Mouse (Mus musculus): ENCODE measurements around the gene Olfr806. TPM values are rescaled to one million over a fixed set of nuclear protein-coding genes. Genes with fewer than 3 reads are reported as not detected.

The Olfr806 gene
- total RNA-seq (2021) = not detected
- long read RNA-seq, experiment 1 = 0 reads
- long read RNA-seq, experiment 2 = 0 reads

GRCm38 (mm10) chr10:129741821-129742220, at the start of gene Olfr806:
Gene Olfr806, minus strand, starts transcription at chr10:129741921.
- no peak for DNase-seq

GRCm38 (mm10) chr10:129778123-129778522, 36.4 kb upstream of the Olfr806 start:
- no peak for DNase-seq

- DNase-seq = no peak
Measured at GRCm38 (mm10) chr10:129774338-129774737, 32.6 kb upstream of the Olfr806 start, which contains the start of gene Olfr809. Gene Olfr809, plus strand, starts transcription at chr10:129774638.

- DNase-seq = no peak
Measured at GRCm38 (mm10) chr10:129765182-129765581, 23.5 kb upstream of the Olfr806 start, which contains the start of gene Olfr808. Gene Olfr808, plus strand, starts transcription at chr10:129765482.

GRCm38 (mm10) chr10:129757693-129758092, 16.0 kb upstream of the Olfr806 start, which contains the start of gene Olfr807:
Gene Olfr807, minus strand, starts transcription at chr10:129757793.
- no peak for DNase-seq

GRCm38 (mm10) chr10:129729275-129729674, 12.4 kb downstream of the Olfr806 start, which contains the start of gene Olfr805:
Gene Olfr805, minus strand, starts transcription at chr10:129729375.
- no peak for DNase-seq

GRCm38 (mm10) chr10:129702910-129703309, 38.8 kb downstream of the Olfr806 start, which contains the start of gene Olfr804:
Gene Olfr804, plus strand, starts transcription at chr10:129703210.
- DNase-seq = no peak

- DNase-seq = no peak
Measured at GRCm38 (mm10) chr10:129694186-129694585, 47.5 kb downstream of the Olfr806 start, which contains the start of gene Olfr803. Gene Olfr803, minus strand, starts transcription at chr10:129694286.

- no peak for DNase-seq
Measured at GRCm38 (mm10) chr10:129688069-129688468, 53.7 kb downstream of the Olfr806 start, which contains the start of gene Olfr802. Gene Olfr802, minus strand, starts transcription at chr10:129688169.

Small RNA genes within 50 kb of the gene (microRNA-seq; reads per million reads assigned to microRNA genes)
- gene Gm24485 = not detected

Other genes with a start within 250 kb of the Olfr806 start
- not detected for gene Olfr790, start 243.4 kb downstream of the Olfr806 start, total RNA-seq (2021)
- not detected for gene Olfr791, start 220.1 kb downstream of the Olfr806 start, total RNA-seq (2021)
- not detected for gene Olfr792, start 202.8 kb downstream of the Olfr806 start, total RNA-seq (2021)
- not detected for gene Olfr794, start 174.3 kb downstream of the Olfr806 start, total RNA-seq (2021)
- gene Olfr796, start 129.4 kb downstream of the Olfr806 start, total RNA-seq (2021) = not detected
- gene Olfr798, start 114.0 kb downstream of the Olfr806 start, total RNA-seq (2021) = not detected
- not detected for gene Olfr799, start 104.4 kb downstream of the Olfr806 start, total RNA-seq (2021)
- gene Olfr800, start 84.2 kb downstream of the Olfr806 start, total RNA-seq (2021) = not detected
- not detected for gene Olfr801, start 68.1 kb downstream of the Olfr806 start, total RNA-seq (2021)
- not detected for gene Olfr802, start 53.8 kb downstream of the Olfr806 start, total RNA-seq (2021)
- gene Olfr803, start 47.6 kb downstream of the Olfr806 start, total RNA-seq (2021) = not detected
- not detected for gene Olfr804, start 38.7 kb downstream of the Olfr806 start, total RNA-seq (2021)
- not detected for gene Olfr805, start 12.5 kb downstream of the Olfr806 start, total RNA-seq (2021)
- gene Olfr807, start 15.9 kb upstream of the Olfr806 start, total RNA-seq (2021) = not detected
- gene Olfr808, start 23.6 kb upstream of the Olfr806 start, total RNA-seq (2021) = not detected
- gene Olfr809, start 32.7 kb upstream of the Olfr806 start, total RNA-seq (2021) = not detected
- gene Olfr810, start 53.0 kb upstream of the Olfr806 start, total RNA-seq (2021) = not detected
- gene Olfr811, start 62.5 kb upstream of the Olfr806 start, total RNA-seq (2021) = not detected
- gene Olfr812, start 104.2 kb upstream of the Olfr806 start, total RNA-seq (2021) = not detected
- not detected for gene Olfr813, start 113.4 kb upstream of the Olfr806 start, total RNA-seq (2021)
- gene Olfr814, start 137.9 kb upstream of the Olfr806 start, total RNA-seq (2021) = not detected
- not detected for gene Olfr815, start 163.9 kb upstream of the Olfr806 start, total RNA-seq (2021)
- not detected for gene Olfr816, start 173.7 kb upstream of the Olfr806 start, total RNA-seq (2021)
- not detected for gene Olfr818, start 207.2 kb upstream of the Olfr806 start, total RNA-seq (2021)
- gene Olfr819, start 225.3 kb upstream of the Olfr806 start, total RNA-seq (2021) = not detected
- gene Olfr247, start 234.2 kb upstream of the Olfr806 start, total RNA-seq (2021) = not detected
- not detected for gene Gm10310, start 243.1 kb upstream of the Olfr806 start, total RNA-seq (2021)